Mouse (Mus musculus) thymus, postnatal 14 days (tissue): Measurements from ENCODE around the gene Icam1.

ENCODE experiments used
- DNase-seq: peaks from one replicate; pipeline ENCODE4 v3.0.0; 2021

Gene Icam1

GRCm38 (mm10) chr9:21015571-21016130 is at the start of gene Icam1:
Gene Icam1 (plus strand): TSS chr9:21015985.
- DNase-seq = peak; percentile 90

GRCm38 (mm10) chr9:20966008-20966407 is 49.8 kb upstream of the Icam1 start:
- DNase-seq = no peak

GRCm38 (mm10) chr9:20966747-20967146 is 49.0 kb upstream of the Icam1 start:
- DNase-seq = no peak

- DNase-seq = no peak
Observed at GRCm38 (mm10) chr9:20971751-20972140, 44.0 kb upstream of the Icam1 start.

- DNase-seq = no peak
Observed at GRCm38 (mm10) chr9:20972141-20972992, 43.4 kb upstream of the Icam1 start.

- no peak for DNase-seq
Observed at GRCm38 (mm10) chr9:20973001-20973681, 42.6 kb upstream of the Icam1 start.

GRCm38 (mm10) chr9:20973682-20974075 is 42.1 kb upstream of the Icam1 start:
- no peak for DNase-seq

- DNase-seq = peak; percentile 46
Observed at GRCm38 (mm10) chr9:20975431-20976215, 40.2 kb upstream of the Icam1 start.

- DNase-seq = peak; percentile 76
Observed at GRCm38 (mm10) chr9:20976216-20976960, 39.4 kb upstream of the Icam1 start, which contains the start of gene S1pr2. Gene S1pr2 (minus strand): TSS chr9:20976781.

GRCm38 (mm10) chr9:20976961-20977689 is 38.7 kb upstream of the Icam1 start:
- DNase-seq = no peak

GRCm38 (mm10) chr9:20978409-20979095 is 37.2 kb upstream of the Icam1 start:
- DNase-seq = no peak

GRCm38 (mm10) chr9:20979181-20979580 is 36.6 kb upstream of the Icam1 start:
- DNase-seq = no peak

GRCm38 (mm10) chr9:20979769-20980168 is 36.0 kb upstream of the Icam1 start:
- no peak for DNase-seq

GRCm38 (mm10) chr9:20982171-20982570 is 33.6 kb upstream of the Icam1 start:
- no peak for DNase-seq

- DNase-seq = peak; percentile 54
Observed at GRCm38 (mm10) chr9:20983169-20983568, 32.6 kb upstream of the Icam1 start.

GRCm38 (mm10) chr9:20986952-20987686 is 28.7 kb upstream of the Icam1 start:
- DNase-seq = no peak

- peak; percentile 44 for DNase-seq
Observed at GRCm38 (mm10) chr9:20987953-20988352, 27.8 kb upstream of the Icam1 start.

GRCm38 (mm10) chr9:20990861-20991260 is 24.9 kb upstream of the Icam1 start:
- DNase-seq = peak; percentile 31

GRCm38 (mm10) chr9:20991587-20991986 is 24.2 kb upstream of the Icam1 start:
- no peak for DNase-seq
